Mouse (Mus musculus): ENCODE measurements at regions not wholly inside any gene's neighbourhood (a gene's known extent, or its start where the extent isn't known, plus 50 kb on each side); places are given as distances from the start of the nearest gene placed in this dataset.

GRCm38 (mm10) chr13:97363214-97363613 is 122.3 kb downstream of the Enc1 start:
- TF ChIP-seq CTCF (IDR thresholded peaks at IDR 0.05; ENCODE audit: low read depth, low read length): no peak
- TF ChIP-seq POLR2A (IDR thresholded peaks at IDR 0.05; ENCODE audit: extremely low read depth, insufficient read depth, low read length): no peak

Data from liver, adult 2 months (tissue).